Mouse (Mus musculus): ENCODE measurements around the gene Prc1. TPM values are rescaled to one million over a fixed set of nuclear protein-coding genes. Genes with fewer than 3 reads are reported as not detected.

Gene Prc1
- total and polyA plus RNA-seq, 3 experiments, result 14.6 to 229 (median 161) TPM

DNA sequence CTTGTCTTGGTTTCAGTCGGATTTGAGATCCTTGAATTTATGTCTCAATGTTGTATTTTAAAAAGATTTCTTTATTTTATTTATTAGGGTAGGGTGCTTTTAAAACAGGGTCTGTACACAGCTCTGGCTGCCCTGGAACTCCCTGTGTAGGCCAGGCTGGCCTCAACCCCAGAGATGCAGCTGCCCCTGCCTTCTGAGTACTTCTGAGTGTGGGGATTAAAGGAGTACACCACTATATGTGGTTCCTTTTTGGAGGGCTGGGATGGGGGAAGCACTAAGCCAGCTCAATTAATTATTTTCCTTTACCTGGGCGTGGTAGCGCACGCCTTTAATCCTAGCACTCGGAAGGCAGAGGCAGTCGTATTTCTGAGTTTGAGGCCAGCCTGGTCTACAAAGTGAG is 2.2 kb downstream of the Prc1 start:
- no peak overlapping the region; the same call in 1 of the 2 replicates for H3K4me3 ChIP-seq (ENCODE audit: low read depth, low read length)
- no peak for ATAC-seq (ENCODE audit: extremely low read depth, insufficient number of reproducible peaks, low FRiP score, poor library complexity, severe bottlenecking)
- no peaks in the 10 kb centered on the region for H3K9me3 ChIP-seq (replicated peaks)
- no peak for DNase-seq (ENCODE audit: low spot score)
- peaks cover 55% of the 10 kb centered on the region for H3K36me3 ChIP-seq (replicated peaks)
- H3K4me1 ChIP-seq (ENCODE audit: insufficient read depth, low read depth, low read length), result peaks cover 36% of the 10 kb centered on the region
- TF ChIP-seq GATA1 (IDR thresholded peaks at IDR 0.05; ENCODE audit: borderline replicate concordance, low read length) (no peak), GATA2 (IDR thresholded peaks at IDR 0.05; ENCODE audit: borderline replicate concordance, low read depth, low read length) (no peak), TAL1 (conservative IDR thresholded peaks at IDR 0.05; ENCODE audit: low read depth, low read length) (no peak), CTCF (IDR thresholded peaks at IDR 0.05; ENCODE audit: low read depth, low read length) (no peak), POLR2AphosphoS5 (IDR thresholded peaks at IDR 0.05; ENCODE audit: insufficient replicate concordance, low read depth, low read length) (no peak)
- H3K27me3 ChIP-seq (ENCODE audit: insufficient read depth, low read length), result no peaks in the 10 kb centered on the region

DNA sequence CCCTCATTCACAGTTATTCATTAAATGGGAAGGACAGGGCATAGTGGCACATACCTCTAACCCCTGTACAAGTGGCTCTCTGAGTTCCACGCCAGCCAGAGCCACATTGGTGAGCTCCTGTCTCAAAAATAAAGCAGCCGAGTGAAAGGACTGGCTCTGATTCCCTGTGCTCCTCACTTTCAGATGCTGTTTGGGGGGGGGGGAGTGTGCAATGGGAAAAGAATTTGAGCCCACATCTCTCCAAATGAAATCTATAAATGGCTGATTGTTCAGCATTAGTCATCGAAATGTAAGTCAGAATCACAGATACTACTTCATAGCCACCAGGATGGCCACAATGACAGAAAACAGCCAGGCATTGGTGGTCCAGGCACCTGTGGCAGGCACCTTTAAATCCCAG is 2.8 kb downstream of the Prc1 start:
- no peak overlapping the region; the same call in 1 of the 2 replicates for H3K4me3 ChIP-seq (ENCODE audit: low read depth, low read length)
- no peak for ATAC-seq (ENCODE audit: extremely low read depth, insufficient number of reproducible peaks, low FRiP score, poor library complexity, severe bottlenecking)
- H3K27me3 ChIP-seq (ENCODE audit: insufficient read depth, low read length), result no peaks in the 10 kb centered on the region
- H3K9me3 ChIP-seq (replicated peaks), result no peaks in the 10 kb centered on the region
- TF ChIP-seq CTCF (IDR thresholded peaks at IDR 0.05; ENCODE audit: low read depth, low read length) (no peak), POLR2AphosphoS5 (IDR thresholded peaks at IDR 0.05; ENCODE audit: insufficient replicate concordance, low read depth, low read length) (no peak), GATA1 (IDR thresholded peaks at IDR 0.05; ENCODE audit: borderline replicate concordance, low read length) (no peak), TAL1 (conservative IDR thresholded peaks at IDR 0.05; ENCODE audit: low read depth, low read length) (no peak), GATA2 (IDR thresholded peaks at IDR 0.05; ENCODE audit: borderline replicate concordance, low read depth, low read length) (no peak)
- peaks cover 57% of the 10 kb centered on the region for H3K36me3 ChIP-seq (replicated peaks)
- no peak for DNase-seq (ENCODE audit: low spot score)
- peaks cover 39% of the 10 kb centered on the region for H3K4me1 ChIP-seq (ENCODE audit: insufficient read depth, low read depth, low read length)

DNA sequence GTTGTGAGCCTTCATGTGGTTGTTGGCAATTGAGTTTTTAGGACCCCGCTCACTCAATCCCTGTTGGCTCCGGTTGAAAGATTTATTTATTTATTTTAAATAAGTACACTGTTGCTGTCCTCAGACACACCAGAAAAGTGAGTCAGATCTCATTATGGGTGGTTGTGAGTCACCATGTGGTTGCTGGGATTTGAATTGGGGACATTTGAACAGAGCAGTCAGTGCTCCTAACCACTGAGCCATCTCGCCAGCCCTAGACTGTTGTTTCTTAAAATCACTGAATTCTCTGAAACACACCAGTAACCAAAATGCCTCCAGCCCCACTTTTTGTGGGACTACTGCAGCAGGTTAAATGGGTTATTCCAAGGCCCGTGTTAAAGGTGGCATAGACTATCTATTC is 4.5 kb downstream of the Prc1 start:
- ATAC-seq (ENCODE audit: extremely low read depth, insufficient number of reproducible peaks, low FRiP score, poor library complexity, severe bottlenecking), result no peak
- H3K9me3 ChIP-seq (replicated peaks), result no peaks in the 10 kb centered on the region
- H3K4me3 ChIP-seq (ENCODE audit: low read depth, low read length), result no peak overlapping the region
- TF ChIP-seq CTCF (IDR thresholded peaks at IDR 0.05; ENCODE audit: low read depth, low read length) (no peak), GATA1 (IDR thresholded peaks at IDR 0.05; ENCODE audit: borderline replicate concordance, low read length) (no peak), TAL1 (conservative IDR thresholded peaks at IDR 0.05; ENCODE audit: low read depth, low read length) (no peak), POLR2AphosphoS5 (IDR thresholded peaks at IDR 0.05; ENCODE audit: insufficient replicate concordance, low read depth, low read length) (no peak), GATA2 (IDR thresholded peaks at IDR 0.05; ENCODE audit: borderline replicate concordance, low read depth, low read length) (no peak)
- H3K4me1 ChIP-seq (ENCODE audit: insufficient read depth, low read depth, low read length), result peaks cover 36% of the 10 kb centered on the region
- no peak for DNase-seq (ENCODE audit: low spot score)
- no peaks in the 10 kb centered on the region for H3K27me3 ChIP-seq (ENCODE audit: insufficient read depth, low read length)
- peaks cover 69% of the 10 kb centered on the region for H3K36me3 ChIP-seq (replicated peaks)

DNA sequence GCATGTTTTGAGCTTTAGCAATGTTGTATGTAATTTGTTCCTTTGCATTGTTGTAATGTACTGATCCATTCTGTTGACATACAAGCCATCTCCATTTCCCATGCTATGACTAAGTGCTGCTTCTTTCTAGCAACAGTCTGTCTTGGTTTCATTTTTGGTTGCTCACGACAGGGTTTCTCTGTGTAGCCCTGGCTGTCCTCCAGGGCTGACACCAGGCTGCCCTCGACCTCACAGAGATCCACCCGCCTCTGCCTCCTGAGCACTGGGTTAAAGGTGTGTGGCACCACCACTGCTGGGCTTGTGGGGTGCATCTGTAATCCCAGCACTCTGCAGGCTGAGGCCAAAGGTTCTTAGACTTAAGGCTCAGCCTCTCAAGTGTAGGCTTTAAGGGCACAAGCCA is 5.3 kb downstream of the Prc1 start:
- Histone ChIP-seq H3K4me3 (ENCODE audit: low read depth, low read length) (no peak overlapping the region), H3K36me3 (replicated peaks) (peaks cover 77% of the 10 kb centered on the region), H3K4me1 (ENCODE audit: insufficient read depth, low read depth, low read length) (peaks cover 34% of the 10 kb centered on the region), H3K9me3 (replicated peaks) (no peaks in the 10 kb centered on the region), H3K27me3 (ENCODE audit: insufficient read depth, low read length) (no peaks in the 10 kb centered on the region)
- DNase-seq (ENCODE audit: low spot score) (no peak), ATAC-seq (ENCODE audit: extremely low read depth, insufficient number of reproducible peaks, low FRiP score, poor library complexity, severe bottlenecking) (no peak)
- TF ChIP-seq GATA1 (IDR thresholded peaks at IDR 0.05; ENCODE audit: borderline replicate concordance, low read length), result no peak
- TF ChIP-seq GATA2 (IDR thresholded peaks at IDR 0.05; ENCODE audit: borderline replicate concordance, low read depth, low read length), result no peak

DNA sequence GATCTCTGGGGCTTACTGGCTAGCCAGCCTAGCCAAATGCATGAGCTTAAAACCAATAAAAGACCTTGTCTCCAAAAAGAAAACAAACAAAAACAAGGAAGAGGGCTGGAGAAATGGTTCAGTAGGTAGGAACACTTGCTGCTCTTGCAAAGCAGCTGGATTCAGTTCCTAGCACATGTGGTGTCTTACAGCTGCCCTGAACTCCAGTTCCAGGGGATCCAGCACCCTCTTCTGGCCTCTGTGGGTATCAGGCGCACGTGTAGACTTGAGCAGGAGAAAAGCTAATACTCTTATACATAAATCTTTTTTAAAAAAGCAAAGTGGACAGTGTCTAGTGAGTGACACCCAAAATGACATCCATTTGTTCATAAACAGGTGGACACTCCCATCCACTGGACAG is 7.3 kb downstream of the Prc1 start:
- Histone ChIP-seq H3K4me3 (ENCODE audit: low read depth, low read length) (no peak overlapping the region), H3K36me3 (replicated peaks) (peaks cover 94% of the 10 kb centered on the region), H3K4me1 (ENCODE audit: insufficient read depth, low read depth, low read length) (peaks cover 30% of the 10 kb centered on the region), H3K9me3 (replicated peaks) (no peaks in the 10 kb centered on the region), H3K27me3 (ENCODE audit: insufficient read depth, low read length) (no peaks in the 10 kb centered on the region)
- DNase-seq (ENCODE audit: low spot score), result no peak
- no peak for ATAC-seq (ENCODE audit: extremely low read depth, insufficient number of reproducible peaks, low FRiP score, poor library complexity, severe bottlenecking)
- no peak for TF ChIP-seq GATA2 (IDR thresholded peaks at IDR 0.05; ENCODE audit: borderline replicate concordance, low read depth, low read length)
- TF ChIP-seq TAL1 (conservative IDR thresholded peaks at IDR 0.05; ENCODE audit: low read depth, low read length), result no peak

DNA sequence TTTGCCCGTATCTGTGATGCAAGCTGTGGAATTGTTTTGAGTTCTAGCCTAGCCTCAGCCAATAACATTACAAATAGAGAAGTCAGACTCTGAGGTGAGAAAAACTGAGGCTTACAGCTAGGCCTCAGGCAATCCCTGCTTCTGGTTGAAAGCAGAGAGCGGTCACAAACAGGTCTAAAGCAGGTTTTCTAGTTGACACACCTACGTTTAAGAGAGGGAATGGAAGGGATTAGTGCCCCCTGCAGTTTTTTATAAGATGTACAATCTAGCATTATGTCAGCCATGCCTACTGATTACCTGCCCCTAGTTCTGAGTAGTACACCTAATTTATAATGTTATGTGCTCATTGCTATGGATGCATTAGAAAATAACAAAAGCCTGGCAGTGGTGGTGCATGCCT is 13.5 kb downstream of the Prc1 start:
- Histone ChIP-seq H3K4me1 (ENCODE audit: insufficient read depth, low read depth, low read length) (peaks cover 3% of the 10 kb centered on the region; the same call in 1 of the 2 replicates), H3K36me3 (replicated peaks) (peaks cover 99% of the 10 kb centered on the region), H3K9me3 (replicated peaks) (no peaks in the 10 kb centered on the region), H3K27me3 (ENCODE audit: insufficient read depth, low read length) (no peaks in the 10 kb centered on the region), H3K4me3 (ENCODE audit: low read depth, low read length) (no peak overlapping the region)
- no peak for DNase-seq (ENCODE audit: low spot score)
- ATAC-seq (ENCODE audit: extremely low read depth, insufficient number of reproducible peaks, low FRiP score, poor library complexity, severe bottlenecking), result no peak
- TF ChIP-seq POLR2AphosphoS5 (IDR thresholded peaks at IDR 0.05; ENCODE audit: insufficient replicate concordance, low read depth, low read length), result no peak
- no peak for TF ChIP-seq GATA2 (IDR thresholded peaks at IDR 0.05; ENCODE audit: borderline replicate concordance, low read depth, low read length)
- TF ChIP-seq GATA1 (IDR thresholded peaks at IDR 0.05; ENCODE audit: borderline replicate concordance, low read length), result no peak
- TF ChIP-seq CTCF (IDR thresholded peaks at IDR 0.05; ENCODE audit: low read depth, low read length), result no peak
- no peak for TF ChIP-seq TAL1 (conservative IDR thresholded peaks at IDR 0.05; ENCODE audit: low read depth, low read length)

DNA sequence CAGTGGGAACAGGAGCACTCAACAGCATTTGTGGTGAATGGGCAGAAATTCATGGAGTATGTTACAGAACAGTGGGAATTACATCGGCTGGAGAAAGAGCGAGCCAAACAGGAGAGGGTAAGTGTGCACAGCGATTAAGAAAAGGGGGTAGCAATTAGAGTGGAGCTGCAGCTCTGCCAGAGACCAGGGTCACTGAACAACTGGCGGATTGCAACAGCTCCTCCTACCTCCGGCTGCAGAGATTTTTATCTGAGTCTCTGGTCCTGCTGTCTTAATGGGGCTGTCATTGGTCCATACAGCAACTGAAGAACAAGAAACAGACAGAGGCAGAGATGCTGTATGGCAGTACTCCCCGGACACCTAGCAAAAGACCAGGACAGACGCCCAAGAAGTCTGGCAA is 16.5 kb downstream of the Prc1 start:
- Histone ChIP-seq H3K4me1 (ENCODE audit: insufficient read depth, low read depth, low read length) (peaks cover 14% of the 10 kb centered on the region), H3K9me3 (replicated peaks) (no peaks in the 10 kb centered on the region), H3K4me3 (ENCODE audit: low read depth, low read length) (no peak overlapping the region), H3K27me3 (ENCODE audit: insufficient read depth, low read length) (no peaks in the 10 kb centered on the region), H3K36me3 (replicated peaks) (peaks cover 98% of the 10 kb centered on the region)
- no peak for DNase-seq (ENCODE audit: low spot score)
- no peak for ATAC-seq (ENCODE audit: extremely low read depth, insufficient number of reproducible peaks, low FRiP score, poor library complexity, severe bottlenecking)
- TF ChIP-seq GATA1 (IDR thresholded peaks at IDR 0.05; ENCODE audit: borderline replicate concordance, low read length) (no peak), GATA2 (IDR thresholded peaks at IDR 0.05; ENCODE audit: borderline replicate concordance, low read depth, low read length) (no peak), POLR2AphosphoS5 (IDR thresholded peaks at IDR 0.05; ENCODE audit: insufficient replicate concordance, low read depth, low read length) (no peak), CTCF (IDR thresholded peaks at IDR 0.05; ENCODE audit: low read depth, low read length) (no peak), TAL1 (conservative IDR thresholded peaks at IDR 0.05; ENCODE audit: low read depth, low read length) (no peak)

All from G1E (cell line).